Mouse (Mus musculus): Measurements from ENCODE around the gene Itih2. TPM values are rescaled to one million over a fixed set of nuclear protein-coding genes. Genes with fewer than 3 reads are reported as not detected.

Itih2 gene
- polyA plus RNA-seq, 1 experiment from 2014 or later = 0.12 TPM

- Histone ChIP-seq H3K27ac (ENCODE audit: low read depth, low read length) (peak overlapping the region; percentile 42; the same call in 1 of the 2 replicates), H3K27me3 (ENCODE audit: control insufficient read depth, insufficient read depth, low read length) (no peaks in the 10 kb centered on the region), H3K4me2 (ENCODE audit: low read depth, low read length, severe bottlenecking) (peak overlapping the region; percentile 69), H3K4me1 (replicated peaks; ENCODE audit: control insufficient read depth, insufficient read depth, low read length) (peaks cover 6% of the 10 kb centered on the region; the same call in 1 of the 2 replicates), H3K4me3 (ENCODE audit: low read depth, low read length) (peak overlapping the region; percentile 96), H3K9me3 (ENCODE audit: control insufficient read depth, low read length) (no peaks in the 10 kb centered on the region), H3K36me3 (ENCODE audit: control insufficient read depth, insufficient read depth, low read length) (no peaks in the 10 kb centered on the region), H3K9ac (ENCODE audit: low read length) (peak overlapping the region; percentile 84)
- DNase-seq (ENCODE audit: low spot score) (peak; percentile 65), ATAC-seq (replicated peaks; ENCODE audit: low FRiP score) (peak; percentile 78)
- under 1% methylated on average over 47 of the region's 47 CpGs for WGBS
Observed at GRCm38 (mm10) chr2:10047758-10048436, 83.3 kb downstream of the Itih2 start.

Other genes with a start within 250 kb of the Itih2 start
- not detected in 2 replicates for gene 9230102O04Rik, start 241.9 kb downstream of the Itih2 start, polyA plus RNA-seq (2014; fragmentation: Nextera tagmentation; extraction: Ambion mirVana)
- gene Gata3, start 241.4 kb downstream of the Itih2 start, polyA plus RNA-seq (2014; fragmentation: Nextera tagmentation; extraction: Ambion mirVana) = 3.4 and 4.2 TPM in 2 replicates
- 18.8 and 19.4 TPM in 2 replicates for gene Taf3, start 82.8 kb downstream of the Itih2 start, polyA plus RNA-seq (2014; fragmentation: Nextera tagmentation; extraction: Ambion mirVana)
- 474 and 504 TPM in 2 replicates for gene Atp5c1, start 50.9 kb downstream of the Itih2 start, polyA plus RNA-seq (2014; fragmentation: Nextera tagmentation; extraction: Ambion mirVana)
- gene Kin, start 50.8 kb downstream of the Itih2 start, polyA plus RNA-seq (2014; fragmentation: Nextera tagmentation; extraction: Ambion mirVana) = 40.2 and 40.4 TPM in 2 replicates
- 3.5 and 3.7 TPM in 2 replicates for gene Itih5, start 22.2 kb upstream of the Itih2 start, polyA plus RNA-seq (2014; fragmentation: Nextera tagmentation; extraction: Ambion mirVana)
- 1.3 and 1.8 TPM in 2 replicates for gene Sfmbt2, start 239.1 kb upstream of the Itih2 start, polyA plus RNA-seq (2014; fragmentation: Nextera tagmentation; extraction: Ambion mirVana)